Comparison of ENCODE assay signal across 8 mouse cellular contexts in the genomic region with DNA sequence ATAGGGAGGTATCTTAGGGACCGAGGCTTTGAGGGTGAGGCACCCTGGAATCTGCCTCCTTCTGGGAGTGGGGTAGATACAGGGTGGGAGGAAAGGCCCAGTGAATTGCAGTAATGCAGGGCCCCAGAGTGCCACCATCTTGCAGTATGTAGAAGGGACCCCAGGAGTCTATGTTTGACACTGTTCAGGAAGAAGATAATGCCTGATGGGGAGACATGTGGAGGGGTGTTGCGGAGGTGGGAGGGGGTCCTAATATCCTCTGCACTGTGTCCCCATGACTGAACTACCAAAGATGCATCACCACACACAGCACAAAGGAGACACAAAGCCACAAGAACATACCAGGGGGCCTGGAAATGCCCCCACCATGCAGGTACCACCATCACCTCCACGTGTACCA. TPM values are rescaled to one million over a fixed set of nuclear protein-coding genes. Genes with fewer than 3 reads are reported as not detected.
DNase-seq lines count a peak whose midpoint lies in the region; ATAC-seq and TF ChIP-seq lines count a peak whose summit lies in the region.
"Had no signal": no experiment of that assay in that cellular context is flagged by ENCODE, and none has a peak within 500 bp of the region (broad histone marks: within the 10 kb centered on the region; RNA-seq: fewer than 3 reads in every experiment).

No protein-coding gene starts in this region.

- H3K27me3 ChIP-seq in lung, embryonic 14.5 days (ENCODE audit: insufficient read depth, low read length), result peaks cover 80% of the 10 kb centered on the region
- no peaks in the 10 kb centered on the region for H3K27me3 ChIP-seq in forebrain, embryonic 16.5 days (replicated peaks; ENCODE audit: control insufficient read depth, insufficient read depth, low read length)
- H3K27me3 ChIP-seq in limb, embryonic 14.5 days (ENCODE audit: control insufficient read depth, insufficient read depth, low read length), result peaks cover 69% of the 10 kb centered on the region
- H3K27me3 ChIP-seq in stomach, embryonic 16.5 days (ENCODE audit: control insufficient read depth, insufficient read depth, low read length), result peaks cover 64% of the 10 kb centered on the region

- ATAC-seq in lung, embryonic 14.5 days (ENCODE audit: insufficient read depth), result no peak
- ATAC-seq in forebrain, embryonic 16.5 days, result peak; percentile 18
- no peak for ATAC-seq in limb, embryonic 14.5 days (ENCODE audit: low FRiP score, low read depth)
- ATAC-seq in stomach, embryonic 16.5 days (ENCODE audit: insufficient read depth, low FRiP score), result no peak
- ATAC-seq: Patski had no signal

- peak overlapping the region; percentile 63 for H3K4me2 ChIP-seq in lung, embryonic 14.5 days
- H3K4me2 ChIP-seq in forebrain, embryonic 16.5 days (ENCODE audit: low read length), result peak overlapping the region; percentile 82
- peak overlapping the region; percentile 66; the same call in 1 of the 2 replicates for H3K4me2 ChIP-seq in limb, embryonic 14.5 days (replicated peaks; ENCODE audit: low read depth, low read length, severe bottlenecking)
- H3K4me2 ChIP-seq in stomach, embryonic 16.5 days (ENCODE audit: low read depth, low read length), result peak overlapping the region; percentile 58

- peak overlapping the region; percentile 36 for H3K4me3 ChIP-seq in lung, embryonic 14.5 days (ENCODE audit: low read depth, low read length)
- H3K4me3 ChIP-seq in forebrain, embryonic 16.5 days (replicated peaks; ENCODE audit: low read length), result peak overlapping the region; percentile 75
- peak overlapping the region; percentile 38; the same call in 1 of the 2 replicates for H3K4me3 ChIP-seq in limb, embryonic 14.5 days (replicated peaks; ENCODE audit: low read length)
- peak overlapping the region; percentile 41; the same call in 1 of the 2 replicates for H3K4me3 ChIP-seq in stomach, embryonic 16.5 days (replicated peaks; ENCODE audit: low read length)

- H3K4me1 ChIP-seq in lung, embryonic 14.5 days (ENCODE audit: insufficient read depth), result no peaks in the 10 kb centered on the region
- H3K4me1 ChIP-seq in forebrain, embryonic 16.5 days (replicated peaks; ENCODE audit: control insufficient read depth, insufficient read depth, low read length), result peaks cover 68% of the 10 kb centered on the region
- 0 out of 2 replicates have a peak, but pooled peaks cover 10% of the 10 kb centered on the region for H3K4me1 ChIP-seq in limb, embryonic 14.5 days (ENCODE audit: control insufficient read depth, insufficient read depth, low read length)
- H3K4me1 ChIP-seq in stomach, embryonic 16.5 days (ENCODE audit: control insufficient read depth, insufficient read depth, low read length), result 0 out of 2 replicates have a peak, but pooled peaks cover 6% of the 10 kb centered on the region

- no peak overlapping the region for H3K27ac ChIP-seq in lung, embryonic 14.5 days (ENCODE audit: low read depth)
- peak overlapping the region; percentile 96 for H3K27ac ChIP-seq in forebrain, embryonic 16.5 days (ENCODE audit: low read length)
- H3K27ac ChIP-seq in limb, embryonic 14.5 days (replicated peaks; ENCODE audit: low read depth, low read length), result no peak overlapping the region
- no peak overlapping the region for H3K27ac ChIP-seq in stomach, embryonic 16.5 days (ENCODE audit: low read length)

- no peak for TF ChIP-seq CTCF in lung, embryonic 14.5 days (IDR thresholded peaks at IDR 0.05; ENCODE audit: low read depth)

- DNase-seq in lung, embryonic 14.5 days, result no peak
- DNase-seq in lung, postnatal 10 days, result no peak
- no peak for DNase-seq in limb, embryonic 14.5 days (ENCODE audit: low spot score)
- DNase-seq in frontal cortex, postnatal 25 days (ENCODE audit: low spot score in 2 of 2), result no peak
- no peak for DNase-seq in heart, postnatal 4 days

- H3K9ac ChIP-seq in lung, embryonic 14.5 days, result no peak overlapping the region
- H3K9ac ChIP-seq in forebrain, embryonic 16.5 days (replicated peaks; ENCODE audit: low read depth, low read length), result peak overlapping the region; percentile 88
- H3K9ac ChIP-seq in limb, embryonic 14.5 days (ENCODE audit: low read depth, low read length, severe bottlenecking), result no peak overlapping the region
- no peak overlapping the region for H3K9ac ChIP-seq in stomach, embryonic 16.5 days (ENCODE audit: low read length)

- H3K36me3 ChIP-seq in lung, embryonic 14.5 days (ENCODE audit: insufficient read depth), result no peaks in the 10 kb centered on the region
- no peaks in the 10 kb centered on the region for H3K36me3 ChIP-seq in forebrain, embryonic 16.5 days (ENCODE audit: control insufficient read depth, insufficient read depth)
- no peaks in the 10 kb centered on the region for H3K36me3 ChIP-seq in limb, embryonic 14.5 days (ENCODE audit: control insufficient read depth, insufficient read depth, low read length)
- no peaks in the 10 kb centered on the region for H3K36me3 ChIP-seq in stomach, embryonic 16.5 days (ENCODE audit: control insufficient read depth, insufficient read depth, low read length)

- 60% methylated on average over 3 of the region's 3 CpGs for WGBS in lung, embryonic 14.5 days
- 70% methylated on average over 3 of the region's 3 CpGs for WGBS in forebrain, embryonic 16.5 days
- 77% methylated on average over 3 of the region's 3 CpGs for WGBS in limb, embryonic 14.5 days
- WGBS in stomach, embryonic 16.5 days, result 68% methylated on average over 3 of the region's 3 CpGs

- H3K9me3 ChIP-seq in lung, embryonic 14.5 days (ENCODE audit: low read depth, low read length), result no peaks in the 10 kb centered on the region
- no peaks in the 10 kb centered on the region for H3K9me3 ChIP-seq in forebrain, embryonic 16.5 days (ENCODE audit: control insufficient read depth, low read length)
- no peaks in the 10 kb centered on the region for H3K9me3 ChIP-seq in limb, embryonic 14.5 days (ENCODE audit: control insufficient read depth, low read length)
- no peaks in the 10 kb centered on the region for H3K9me3 ChIP-seq in stomach, embryonic 16.5 days (replicated peaks; ENCODE audit: control insufficient read depth, low read length)

- TF ChIP-seq POLR2A in limb, embryonic 14.5 days (IDR thresholded peaks at IDR 0.05; ENCODE audit: borderline replicate concordance, extremely low read depth, insufficient read depth, insufficient read length), result no peak

RNA-seq across cellular contexts. Expression of a gene that starts 0.4 kb away (rescaled TPM):
- 0.74 and 0.89 TPM in 2 replicates for polyA plus RNA-seq in lung, embryonic 14.5 days (2014; fragmentation: Nextera tagmentation; extraction: Ambion mirVana)
- polyA plus RNA-seq in forebrain, embryonic 16.5 days (2015; fragmentation: Nextera tagmentation; extraction: Ambion mirVana), result 227 and 278 TPM in 2 replicates
- polyA plus RNA-seq in limb, embryonic 14.5 days (2012; rRNA removed), result 0.84 and 1.1 TPM in 2 replicates
- polyA plus RNA-seq in limb, embryonic 14.5 days (2014; fragmentation: Nextera tagmentation; extraction: Ambion mirVana), result 0.54 and 0.69 TPM in 2 replicates
- 3.5 and 3.9 TPM in 2 replicates for polyA plus RNA-seq in stomach, embryonic 16.5 days (2015; fragmentation: Nextera tagmentation; extraction: Ambion mirVana)
- total RNA-seq in heart, postnatal 4 days (2021), result under 1 TPM; 0.31 to 0.47 TPM

RNA-seq across cellular contexts. Expression of a gene that starts 33.6 kb away (rescaled TPM):
- polyA plus RNA-seq in lung, embryonic 14.5 days (2014; fragmentation: Nextera tagmentation; extraction: Ambion mirVana), result 130 and 131 TPM in 2 replicates
- 200 and 220 TPM in 2 replicates for polyA plus RNA-seq in forebrain, embryonic 16.5 days (2015; fragmentation: Nextera tagmentation; extraction: Ambion mirVana)
- polyA plus RNA-seq in limb, embryonic 14.5 days (2012; rRNA removed), result 185 and 268 TPM in 2 replicates
- polyA plus RNA-seq in limb, embryonic 14.5 days (2014; fragmentation: Nextera tagmentation; extraction: Ambion mirVana), result 212 and 230 TPM in 2 replicates
- 186 and 227 TPM in 2 replicates for polyA plus RNA-seq in stomach, embryonic 16.5 days (2015; fragmentation: Nextera tagmentation; extraction: Ambion mirVana)
- total RNA-seq in heart, postnatal 4 days (2021), result 100 to 1,000 TPM; 212 to 234 TPM

Comparison
In these comparisons a context has a peak if more than half of its experiments do, and no peak if none do; other contexts are left out.
1. RNA of a gene that starts 0.4 kb away (polyA plus RNA-seq): 227 to 278 TPM in forebrain, embryonic 16.5 days; 3.5 to 3.9 TPM in stomach, embryonic 16.5 days, 0.54 to 1.1 TPM in limb, embryonic 14.5 days and 0.74 to 0.89 TPM in lung, embryonic 14.5 days; every median in the first group is over 10 times any median in the second.
2. Peak in every context shown above with its lines, with median percentiles within 50 percentile points of each other: H3K4me2 ChIP-seq and H3K4me3 ChIP-seq.